Mouse (Mus musculus): Measurements from ENCODE around the gene Ccdc96.

Ccdc96 gene

DNA sequence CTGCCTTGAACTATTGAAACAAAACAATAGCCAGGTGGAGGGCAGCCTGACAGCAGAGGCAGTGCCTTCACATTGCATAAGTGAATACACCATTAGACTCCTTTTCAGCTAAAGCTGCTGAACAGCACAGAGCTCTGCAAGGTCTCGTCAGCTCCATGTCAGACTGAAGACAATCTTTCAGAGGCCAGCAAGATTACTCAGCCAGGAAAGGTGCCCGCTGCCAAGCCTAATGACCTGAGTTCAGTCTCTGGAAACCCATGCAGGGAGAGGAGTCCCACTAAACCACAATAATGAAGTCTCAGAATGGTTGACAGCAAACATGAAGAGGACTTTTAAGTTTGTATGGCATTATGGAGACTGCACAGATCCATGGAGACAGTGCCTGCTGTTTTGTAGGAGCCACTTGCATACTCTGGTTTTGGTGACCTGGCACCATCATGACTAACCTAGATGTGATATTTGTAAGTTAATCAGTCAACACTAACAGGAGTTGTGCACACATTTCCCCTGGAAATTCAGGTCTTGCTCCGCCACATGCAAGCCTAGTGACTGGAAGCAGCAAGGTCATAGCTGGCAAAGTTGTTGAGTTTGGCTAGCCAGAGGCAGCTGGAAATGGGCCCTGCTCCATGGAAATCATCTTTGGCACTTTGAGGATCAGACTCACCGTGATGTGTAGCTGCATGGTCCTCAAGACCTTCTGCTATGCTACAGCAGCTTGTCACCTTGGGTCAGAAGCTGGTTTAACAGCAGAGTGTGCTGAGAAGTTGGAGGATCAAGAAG is 11.3 kb upstream of the Ccdc96 start:
- no peak for DNase-seq (ENCODE audit: low read depth, low spot score)

DNA sequence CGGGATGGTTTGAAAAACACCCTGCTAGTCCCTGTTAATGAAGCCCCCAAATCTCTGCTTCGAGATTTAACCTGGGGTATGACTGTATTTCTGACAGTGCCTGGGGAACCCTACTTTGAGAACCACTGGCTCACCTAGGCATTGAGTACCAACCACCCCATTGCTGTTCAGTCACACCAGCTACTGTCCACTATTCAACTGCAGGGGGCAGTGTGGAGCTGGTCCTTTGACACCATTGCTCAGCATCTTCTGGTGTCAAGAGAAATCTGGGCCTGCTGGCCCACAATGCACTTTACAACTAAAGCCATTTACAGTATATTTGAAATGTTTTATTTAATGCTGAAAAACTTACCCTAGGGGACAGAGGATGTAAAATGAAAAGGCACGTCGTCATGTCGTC is 10.1 kb upstream of the Ccdc96 start:
- peak; percentile 61 for DNase-seq (ENCODE audit: low read depth, low spot score)

DNA sequence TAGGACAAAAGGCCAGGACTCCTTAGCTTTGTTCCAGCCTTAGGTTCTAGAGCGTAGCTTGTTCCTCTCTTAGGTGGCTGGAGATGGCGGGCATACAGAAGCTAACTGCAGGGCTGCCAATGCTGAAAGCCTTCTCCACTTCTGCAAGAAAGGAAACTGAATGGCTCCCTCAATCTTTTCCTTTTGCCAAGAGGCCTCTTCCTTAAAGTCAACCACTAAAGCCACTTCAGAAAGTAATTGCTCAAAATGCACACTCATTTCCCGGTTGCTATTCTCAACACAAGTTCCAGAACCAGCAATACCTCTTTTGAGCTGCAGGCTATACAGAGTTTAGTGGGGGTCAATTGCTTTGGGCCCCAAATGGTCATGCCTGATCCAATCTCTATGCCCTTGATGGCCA is 6.9 kb upstream of the Ccdc96 start:
- no peak for DNase-seq (ENCODE audit: low read depth, low spot score)

DNA sequence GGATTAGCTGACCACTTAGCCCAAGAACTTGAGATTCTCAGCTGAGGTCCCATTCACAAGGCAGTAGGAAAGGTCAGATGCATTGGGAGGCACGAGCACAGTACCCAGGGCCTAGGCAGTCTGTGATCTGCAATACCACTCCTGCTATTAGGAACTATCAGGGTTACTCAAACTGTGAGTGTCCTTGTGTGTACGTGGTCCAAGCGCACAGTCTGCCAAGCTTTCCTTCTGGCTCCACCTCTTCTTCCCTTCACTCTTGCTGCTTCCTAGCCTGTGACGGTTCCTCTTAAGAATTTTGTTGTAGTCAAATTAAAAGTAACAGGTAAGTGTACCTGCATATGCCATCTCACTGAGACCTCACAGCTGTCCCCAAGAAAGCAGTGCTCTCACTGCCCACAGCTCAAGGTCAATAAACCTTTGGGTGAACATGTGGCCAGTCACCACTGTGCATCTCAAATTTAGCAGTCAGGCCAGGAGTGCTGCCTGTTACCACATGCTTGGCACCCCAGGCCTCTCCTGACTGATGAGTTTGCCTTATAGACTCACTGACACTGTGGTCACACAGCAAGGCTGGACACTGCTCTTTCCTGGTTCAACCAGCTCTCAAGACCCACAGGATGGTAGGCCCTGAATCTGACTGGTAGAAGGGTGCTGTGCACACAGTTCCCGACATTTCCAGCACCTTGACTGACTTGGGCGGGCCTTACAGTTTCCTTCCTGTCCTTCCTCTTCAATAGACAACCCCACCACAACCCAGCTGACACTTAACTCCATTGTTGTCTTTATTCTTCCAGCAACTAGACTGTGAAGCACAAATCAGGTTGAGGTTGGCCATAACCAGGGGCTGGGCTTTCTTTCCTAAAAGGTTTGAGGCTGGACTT is 5.6 kb upstream of the Ccdc96 start:
- no peak for DNase-seq (ENCODE audit: low read depth, low spot score)

DNA sequence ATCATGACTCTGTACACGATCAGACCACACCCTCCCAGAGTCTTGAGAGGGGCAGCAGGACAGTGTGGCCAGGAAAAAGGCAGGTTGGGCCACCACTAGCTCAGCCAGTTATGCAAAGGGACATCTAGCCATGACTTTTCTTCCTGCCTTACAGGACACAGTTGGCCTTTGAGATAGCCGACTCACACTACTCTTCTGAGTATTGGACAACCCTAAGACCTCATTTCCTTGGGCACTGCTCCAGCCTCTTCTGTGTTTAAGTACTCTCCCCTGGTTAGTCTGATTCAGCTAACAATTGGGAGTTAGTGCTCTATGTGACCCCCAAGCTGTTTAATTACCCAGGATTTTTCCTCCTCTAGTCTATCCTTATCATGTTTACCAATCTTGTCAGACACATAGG is 4.7 kb upstream of the Ccdc96 start:
- no peak for DNase-seq (ENCODE audit: low read depth, low spot score)

DNA sequence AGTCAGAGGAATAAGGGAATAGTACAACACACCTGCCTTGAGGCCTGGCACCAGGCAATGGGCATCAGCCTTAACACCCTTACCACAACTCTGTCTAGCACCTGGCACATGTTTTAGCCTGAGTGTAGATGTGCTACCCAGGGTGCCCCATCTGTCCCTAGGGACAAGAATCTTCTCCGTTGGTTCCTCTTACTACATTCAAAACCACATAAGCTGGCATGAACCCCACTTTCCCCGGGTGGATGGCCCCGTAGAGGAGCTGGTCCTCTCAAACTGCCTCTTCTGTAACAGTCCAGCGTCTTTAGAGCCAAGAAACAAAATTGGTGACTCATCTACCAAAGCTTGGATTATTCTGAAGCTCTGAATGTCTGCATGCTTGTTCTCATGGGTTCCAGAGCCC is 4.0 kb upstream of the Ccdc96 start:
- DNase-seq (ENCODE audit: low read depth, low spot score), result no peak

DNA sequence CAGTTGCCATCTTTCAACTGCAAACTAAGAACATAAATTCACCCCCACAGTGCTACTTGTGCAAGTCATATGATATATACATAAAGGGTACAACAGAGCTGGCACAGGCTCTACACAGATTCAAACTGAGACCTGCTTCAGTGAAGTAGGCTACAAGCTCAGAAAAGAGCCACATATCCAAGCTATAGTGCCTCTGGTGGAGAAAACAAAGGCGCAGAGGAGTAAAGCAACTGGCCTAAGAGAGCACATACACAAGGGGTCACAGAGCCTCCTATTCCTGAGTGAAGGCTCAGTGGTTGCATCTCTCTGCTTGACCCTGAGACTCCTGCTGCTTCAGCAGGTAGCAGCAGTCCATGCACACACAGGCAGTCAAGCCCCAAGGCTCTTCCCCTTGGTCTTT is 3.3 kb upstream of the Ccdc96 start:
- no peak for DNase-seq (ENCODE audit: low read depth, low spot score)

DNA sequence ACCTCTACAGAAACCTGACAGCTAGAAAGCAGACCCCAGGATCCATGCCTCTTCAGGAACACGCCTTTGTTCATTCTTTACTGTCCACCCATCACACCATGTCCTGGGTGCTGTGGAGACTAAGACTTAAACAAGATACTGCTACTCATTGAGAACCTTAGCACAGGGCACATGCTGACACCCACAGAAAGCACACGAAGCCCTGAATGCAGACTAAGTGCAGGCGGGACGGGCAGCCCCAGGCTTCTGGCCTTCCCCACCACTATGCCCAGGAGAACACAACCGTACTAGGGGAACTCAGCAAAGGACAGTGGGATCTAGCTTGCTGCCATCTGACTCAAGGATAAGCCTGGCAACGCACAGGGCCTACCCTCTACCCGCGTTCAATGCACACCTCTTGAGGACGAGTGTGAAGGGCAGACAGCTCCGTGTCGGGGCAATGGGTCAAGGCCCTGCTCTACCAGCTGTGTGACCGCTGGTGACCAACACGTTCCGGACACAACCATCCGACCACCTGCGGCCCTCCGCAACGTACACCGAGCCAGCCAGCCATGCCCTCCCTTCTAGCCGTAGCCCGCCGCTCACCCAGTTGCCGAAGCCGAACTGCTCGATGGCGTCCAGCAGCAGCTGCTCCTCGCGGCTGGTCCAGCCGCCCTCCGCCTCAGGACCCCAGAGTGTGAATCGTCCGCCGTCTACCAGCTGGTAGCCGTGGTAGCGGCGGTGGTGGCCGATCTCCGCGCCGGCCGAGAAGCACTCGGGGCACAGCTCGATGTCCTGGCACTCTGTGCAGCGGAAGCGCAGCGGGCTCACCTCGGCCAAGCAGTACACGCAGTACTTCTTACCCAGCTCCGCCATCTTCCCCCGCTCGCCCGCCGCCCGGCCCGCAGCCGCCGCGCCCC is 936 bp upstream of the Ccdc96 start:
- DNase-seq (ENCODE audit: low read depth, low spot score), result no peak

DNA sequence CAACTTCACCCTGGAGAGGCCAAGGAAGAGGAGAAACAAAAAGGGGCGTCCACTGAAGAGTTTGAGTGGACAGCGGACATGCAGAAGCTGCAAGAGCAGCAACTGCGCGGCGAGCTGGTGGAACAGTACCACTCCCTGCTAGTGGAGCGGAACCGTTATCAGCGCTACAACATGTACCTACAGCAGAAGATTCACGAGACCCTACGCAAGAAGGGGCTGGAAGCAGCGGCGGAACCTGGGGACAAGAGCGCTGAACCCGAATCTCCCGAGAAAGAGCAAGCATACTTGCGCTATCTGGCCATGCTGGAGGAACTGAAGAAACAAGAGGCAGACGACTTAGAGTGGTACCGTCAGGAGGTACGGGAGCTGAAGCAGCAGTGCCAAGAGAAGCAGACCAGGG is 918 bp downstream of the Ccdc96 start:
- no peak for DNase-seq (ENCODE audit: low read depth, low spot score)

DNA sequence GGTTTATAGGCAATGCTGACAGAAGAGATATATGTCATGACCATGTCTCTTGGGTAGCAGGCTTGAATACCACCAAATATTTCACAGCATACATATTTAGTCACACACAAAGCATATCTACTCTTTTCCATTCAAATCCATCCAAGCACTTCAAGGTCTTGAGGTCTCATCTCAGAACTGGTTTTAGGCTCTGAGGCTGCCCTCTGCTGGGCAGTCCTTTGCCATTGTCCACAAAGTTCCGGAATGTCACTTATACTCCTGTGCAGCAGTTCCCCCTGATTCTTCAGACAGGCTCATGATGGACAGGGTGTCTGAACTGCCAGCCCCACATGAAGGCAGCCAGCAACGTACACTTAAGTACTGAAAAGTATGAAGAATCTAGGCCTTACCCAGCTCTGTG is 4.8 kb downstream of the Ccdc96 start:
- no peak for DNase-seq (ENCODE audit: low read depth, low spot score)

DNA sequence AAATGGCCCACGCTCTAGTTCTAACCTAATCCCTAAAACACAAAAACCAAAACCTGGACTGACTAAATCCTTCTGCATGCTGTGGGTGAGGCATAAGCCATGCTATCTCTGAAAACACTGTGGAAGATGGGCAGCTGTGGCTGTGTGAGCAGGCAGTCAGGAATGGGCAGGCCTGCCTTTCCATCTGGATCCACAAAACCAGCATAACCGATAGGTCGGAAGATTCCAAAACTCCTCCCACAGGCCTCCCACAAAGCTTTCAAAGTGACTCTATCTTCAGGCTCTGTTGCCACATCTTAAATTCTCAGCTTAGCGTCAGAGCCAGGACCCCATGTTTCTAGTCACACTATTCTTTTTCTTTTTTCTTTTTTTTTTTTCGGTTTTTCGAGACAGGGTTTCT is 9.5 kb downstream of the Ccdc96 start:
- DNase-seq (ENCODE audit: low read depth, low spot score), result no peak

DNA sequence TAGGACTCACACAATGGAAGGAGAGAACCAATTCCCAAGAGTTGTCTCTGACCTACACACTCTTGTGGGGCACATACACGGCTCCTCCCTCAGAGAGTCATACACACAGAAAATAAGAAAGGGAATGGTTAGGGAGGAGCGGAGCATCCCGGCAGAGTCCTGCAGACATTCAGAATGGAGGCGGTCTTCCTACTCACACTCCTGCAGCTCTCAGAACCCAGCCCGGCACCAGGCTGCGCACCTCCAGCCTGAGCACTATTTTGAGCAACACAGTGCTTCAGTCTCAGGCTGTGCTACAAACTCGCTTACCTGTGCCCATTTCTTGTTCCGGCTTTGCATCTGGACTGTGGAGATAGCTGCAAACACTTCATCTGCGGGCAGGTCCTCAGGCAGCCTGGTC is 10.3 kb downstream of the Ccdc96 start:
- DNase-seq (ENCODE audit: low read depth, low spot score), result no peak

DNA sequence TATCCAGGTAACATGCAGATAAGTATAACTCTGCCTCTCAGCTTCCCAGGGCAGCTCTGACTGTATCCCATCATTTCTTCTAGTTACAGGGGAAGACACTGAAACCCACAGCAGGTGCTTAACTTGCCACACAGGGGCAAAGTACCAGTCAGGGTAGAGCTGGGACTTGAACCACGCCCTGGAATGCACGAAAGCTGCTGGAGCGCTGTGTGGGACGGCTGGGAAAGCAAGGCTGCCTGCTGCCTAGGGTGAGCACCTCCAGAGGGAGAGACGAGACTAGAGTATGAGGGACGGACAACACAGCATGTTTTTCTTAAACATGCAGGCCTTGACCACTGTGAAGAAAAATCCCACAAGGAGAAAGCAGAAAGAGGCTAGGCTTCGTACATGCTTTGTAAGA is 20.8 kb downstream of the Ccdc96 start:
- DNase-seq (ENCODE audit: low read depth, low spot score), result no peak

DNA sequence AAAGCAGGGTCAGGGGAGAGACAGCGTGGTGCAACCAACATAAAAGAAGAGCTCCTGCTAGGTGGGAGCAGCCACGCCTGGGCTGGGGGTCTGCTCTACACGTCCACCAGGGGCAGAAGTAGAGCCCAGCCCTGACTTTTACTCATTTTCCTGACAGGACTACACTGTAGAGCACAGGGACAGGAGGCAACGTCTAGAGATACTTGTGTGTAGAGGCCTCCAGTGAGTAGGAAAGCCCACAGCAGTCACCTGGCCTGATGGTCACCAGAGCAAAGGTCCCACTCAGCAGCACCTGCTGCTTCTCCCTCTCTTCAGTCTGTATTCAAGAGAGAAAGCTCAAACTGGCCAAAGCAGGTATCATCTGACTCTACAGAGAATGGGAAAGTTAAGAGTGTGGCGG is 21.3 kb downstream of the Ccdc96 start:
- no peak for DNase-seq (ENCODE audit: low read depth, low spot score)

DNA sequence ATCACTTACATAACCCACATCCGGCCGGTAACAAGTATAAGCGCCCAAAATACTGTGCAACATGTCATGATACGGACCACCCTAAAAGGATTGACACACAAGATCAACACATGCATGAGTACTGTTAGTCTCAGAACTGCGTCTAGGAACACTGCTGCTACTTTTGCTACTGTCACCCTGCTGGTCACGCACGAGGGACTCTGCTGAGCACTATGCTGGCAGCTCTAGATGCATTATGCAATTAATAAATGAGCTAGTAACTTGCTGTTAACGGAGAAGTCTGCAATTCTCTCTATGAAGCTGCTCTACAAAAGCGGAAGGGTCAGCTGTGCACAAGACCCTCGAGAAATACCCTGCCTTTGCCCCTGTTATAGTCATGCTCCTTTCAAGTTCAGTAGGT is 24.0 kb downstream of the Ccdc96 start:
- no peak for DNase-seq (ENCODE audit: low read depth, low spot score)

DNA sequence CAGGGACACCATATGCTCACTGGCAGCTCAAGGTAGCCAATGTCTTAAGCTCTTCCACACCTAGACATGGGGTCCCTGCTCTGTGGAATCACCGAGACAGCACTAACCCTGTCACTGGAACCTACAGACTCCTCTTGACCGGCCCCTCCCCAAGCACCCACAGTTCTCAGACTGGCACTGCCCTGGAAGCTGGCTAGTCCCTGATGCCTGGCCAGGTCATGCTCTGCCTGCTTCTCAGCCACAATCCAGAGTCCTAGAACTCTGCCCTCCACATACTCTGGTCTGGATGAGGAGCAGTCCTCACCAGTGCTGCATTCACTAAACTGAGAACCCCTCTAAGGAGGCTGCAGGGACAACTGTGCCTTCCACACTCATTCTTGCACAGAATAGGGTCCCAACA is 26.6 kb downstream of the Ccdc96 start:
- DNase-seq (ENCODE audit: low read depth, low spot score), result no peak

DNA sequence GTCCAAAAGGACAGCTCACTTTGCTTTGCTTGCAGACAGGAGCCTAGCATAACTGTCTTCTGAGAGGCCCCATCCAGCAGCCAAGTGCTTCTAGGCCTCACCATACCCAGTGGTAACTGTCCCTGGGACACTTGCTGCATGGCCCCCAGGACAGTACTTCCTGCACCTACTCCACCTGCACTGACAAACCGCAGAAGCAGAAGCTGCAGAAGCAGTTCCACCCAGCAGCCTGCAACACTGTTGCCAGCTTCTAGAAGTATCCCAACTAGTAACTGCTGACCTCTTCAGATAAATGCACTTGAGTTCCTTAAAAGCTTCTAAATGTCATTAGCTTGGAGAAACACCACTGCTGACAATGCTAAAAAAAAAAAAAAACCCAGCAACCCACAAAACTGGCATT is 30.7 kb downstream of the Ccdc96 start:
- DNase-seq (ENCODE audit: low read depth, low spot score), result no peak

DNA sequence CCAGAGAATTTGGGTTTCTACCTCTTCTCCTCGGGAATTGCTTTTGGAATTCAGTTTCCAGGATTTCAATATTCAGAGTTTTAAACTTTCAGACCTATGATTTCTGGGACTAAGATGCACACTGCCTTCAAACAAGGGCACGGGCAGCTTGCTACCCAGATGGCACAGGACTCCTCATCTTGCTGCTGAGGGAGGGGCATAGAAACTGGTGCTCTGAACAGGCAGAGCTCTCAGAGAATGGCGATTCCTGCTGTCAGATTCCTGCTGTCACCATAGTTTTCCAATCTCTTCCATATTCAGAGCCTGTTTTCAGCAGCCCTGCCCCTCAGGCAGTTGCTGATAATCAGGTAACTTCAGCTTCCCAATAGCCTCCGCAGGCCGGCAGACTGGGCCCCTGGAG is 31.2 kb downstream of the Ccdc96 start:
- no peak for DNase-seq (ENCODE audit: low read depth, low spot score)

DNA sequence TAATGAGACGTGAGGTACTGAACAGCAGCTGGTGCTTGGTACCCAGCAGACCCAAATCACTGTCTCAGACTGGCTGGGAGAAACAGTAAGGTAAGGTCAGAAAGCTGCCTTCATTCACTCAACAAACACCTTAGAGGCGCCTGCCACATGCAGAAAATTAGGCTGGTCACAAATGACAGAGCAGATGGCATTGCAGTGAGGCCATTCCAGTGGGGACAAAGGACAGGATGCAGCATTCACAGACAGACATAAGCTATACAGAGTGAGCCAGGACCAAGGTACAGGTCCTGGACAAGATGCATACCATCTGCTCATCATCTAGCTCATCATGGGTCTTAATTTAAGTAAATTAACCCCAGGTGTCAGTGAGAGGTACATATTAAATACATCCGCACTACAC is 33.2 kb downstream of the Ccdc96 start:
- DNase-seq (ENCODE audit: low read depth, low spot score), result no peak

DNA sequence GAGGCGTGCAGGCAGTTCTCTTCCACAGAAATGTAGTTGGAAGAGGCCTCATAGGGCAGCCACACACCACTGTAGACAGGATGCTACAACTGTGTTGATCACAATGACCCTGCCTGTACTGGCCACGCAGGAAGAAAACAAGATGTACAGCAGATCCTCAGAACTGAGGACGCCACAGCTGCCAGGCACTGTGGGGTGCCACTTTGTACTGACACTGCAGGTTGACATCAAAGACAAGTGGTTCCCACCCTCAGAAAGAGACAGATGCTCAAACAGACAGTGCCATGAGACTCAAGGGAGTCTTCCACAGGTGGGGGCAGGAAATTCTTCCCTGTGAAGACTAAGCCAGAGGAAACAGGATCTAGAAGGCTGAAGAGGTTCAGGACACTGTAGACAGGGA is 35.4 kb downstream of the Ccdc96 start:
- no peak for DNase-seq (ENCODE audit: low read depth, low spot score)

DNA sequence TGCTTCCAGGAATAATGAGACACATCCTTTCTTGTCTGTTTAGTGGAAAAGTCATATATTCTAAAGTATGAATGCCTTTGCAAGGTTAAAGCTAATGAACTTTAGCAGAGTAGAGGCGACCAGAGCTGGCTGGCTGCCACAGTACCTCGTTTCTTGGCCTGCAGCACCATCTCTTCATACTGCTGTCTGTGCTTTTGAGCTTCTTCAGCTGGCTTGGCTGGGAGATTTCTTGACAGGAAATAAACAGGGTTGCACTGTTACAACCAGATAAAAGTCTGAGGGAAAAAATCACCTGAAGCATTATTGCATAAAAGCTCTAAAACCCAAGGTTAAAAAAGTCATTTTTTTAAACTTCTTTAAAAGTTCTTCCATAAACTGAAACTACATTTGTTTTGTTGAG is 38.4 kb downstream of the Ccdc96 start:
- no peak for DNase-seq (ENCODE audit: low read depth, low spot score)

DNA sequence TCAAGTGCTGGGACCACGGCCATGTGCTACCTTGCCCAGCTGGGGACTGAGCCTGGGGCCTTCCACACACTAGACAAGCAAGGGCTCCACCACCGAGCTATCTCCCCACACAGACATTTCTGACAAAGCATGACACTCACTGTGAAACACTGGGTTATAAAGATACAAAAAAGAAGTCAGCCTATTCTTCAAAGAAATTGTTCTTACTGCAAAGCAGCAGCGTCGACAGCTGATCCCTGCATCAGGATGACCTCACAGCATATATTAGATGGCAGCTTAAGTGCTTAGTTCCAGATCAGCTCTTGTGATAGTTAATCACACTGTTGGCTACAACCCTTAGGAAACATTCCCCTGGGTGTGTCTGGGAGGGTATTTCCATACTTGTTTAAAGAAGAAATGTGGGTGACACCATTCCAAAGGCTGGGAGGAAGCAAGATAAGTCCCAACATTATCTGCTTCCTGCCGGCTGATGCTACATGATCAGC is 38.9 kb downstream of the Ccdc96 start:
- DNase-seq (ENCODE audit: low read depth, low spot score), result no peak
